Mouse (Mus musculus) gonadal fat pad, adult 2 months (tissue): ENCODE measurements around the gene Ddx39. TPM values are rescaled to one million over a fixed set of nuclear protein-coding genes. Genes with fewer than 3 reads are reported as not detected.

ENCODE experiments used
- DNase-seq: peaks from one replicate; pipeline ENCODE4 v3.0.0-alpha.2; 2012; ENCODE audit warnings: low read depth
- polyA plus RNA-seq: library from polyadenylated mRNA; depleted of rRNA; stranded (reverse); fragments of >200 nt; gene quantifications from 2 replicates; pipeline ENCODE4 v1.2.3, GENCODE M21; 2012

The Ddx39 gene
- polyA plus RNA-seq, 1 experiment = 35.7 TPM

GRCm38 (mm10) chr8:83698661-83699453 is 16.1 kb upstream of the Ddx39 start, which contains the start of gene Pkn1:
Pkn1 (minus strand) TSS chr8:83699179.
- DNase-seq = no peak

DNA sequence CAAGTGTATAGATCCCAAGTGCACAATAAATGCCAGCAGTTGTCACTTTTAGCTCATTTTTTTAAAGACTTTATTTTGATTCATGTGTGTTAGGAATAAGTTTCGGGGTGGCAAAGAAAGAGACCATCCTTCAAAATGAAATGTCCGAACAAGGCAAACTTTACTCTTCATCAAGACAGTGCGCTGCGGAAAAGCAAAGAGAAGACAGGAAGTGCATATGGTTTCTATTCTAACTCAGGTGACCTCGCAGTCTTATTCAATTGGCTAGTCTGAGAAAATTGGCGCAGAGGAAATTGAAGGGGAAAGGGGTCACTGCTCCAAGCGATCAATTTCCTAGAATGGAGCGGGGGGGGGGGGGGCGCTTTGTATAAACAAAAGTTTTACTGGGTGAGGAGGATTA is 15.4 kb upstream of the Ddx39 start:
- DNase-seq = no peak

- DNase-seq = no peak
Observed at GRCm38 (mm10) chr8:83700423-83701085, 14.4 kb upstream of the Ddx39 start.

GRCm38 (mm10) chr8:83703426-83703825 is 11.6 kb upstream of the Ddx39 start:
- DNase-seq = no peak

DNA sequence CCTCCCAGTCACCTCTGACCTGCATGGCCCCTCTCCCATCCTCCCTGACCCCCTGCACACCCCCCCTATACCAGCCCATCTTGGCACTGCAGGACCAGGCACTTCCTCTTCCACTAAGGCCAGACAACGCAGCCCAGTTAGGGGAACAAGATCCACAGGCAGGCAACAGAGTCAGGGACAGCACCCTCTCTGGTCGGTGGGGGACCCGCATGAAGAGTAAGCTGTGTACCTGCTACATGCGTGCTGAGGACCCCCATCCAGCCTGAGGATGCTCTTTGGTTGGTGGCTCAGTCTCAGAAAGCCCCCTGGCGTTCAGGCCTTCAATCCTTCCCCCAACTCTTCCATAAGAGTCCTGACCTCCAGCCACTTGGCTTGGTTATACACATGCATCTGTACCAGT is 8.6 kb upstream of the Ddx39 start:
- DNase-seq = no peak

- DNase-seq = no peak
Observed at GRCm38 (mm10) chr8:83707554-83707953, 7.4 kb upstream of the Ddx39 start.

DNA sequence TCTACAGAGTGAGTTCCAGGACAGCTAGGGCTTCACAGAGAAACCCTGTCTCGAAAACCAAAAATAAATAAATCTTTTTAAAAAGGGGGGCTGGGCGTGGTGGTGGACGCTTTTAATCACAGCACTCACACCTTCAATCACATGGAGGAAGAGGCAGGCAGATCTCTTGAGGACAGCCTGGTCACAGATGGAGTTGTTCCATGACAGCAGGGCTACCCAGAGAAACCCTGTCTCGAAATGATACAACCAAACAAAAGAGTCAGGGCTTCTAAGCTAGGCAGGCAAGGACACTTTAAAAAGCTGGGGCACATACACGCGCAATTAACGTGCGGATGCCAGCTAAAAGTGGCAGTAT is 324 bp upstream of the Ddx39 start:
- DNase-seq = no peak

DNA sequence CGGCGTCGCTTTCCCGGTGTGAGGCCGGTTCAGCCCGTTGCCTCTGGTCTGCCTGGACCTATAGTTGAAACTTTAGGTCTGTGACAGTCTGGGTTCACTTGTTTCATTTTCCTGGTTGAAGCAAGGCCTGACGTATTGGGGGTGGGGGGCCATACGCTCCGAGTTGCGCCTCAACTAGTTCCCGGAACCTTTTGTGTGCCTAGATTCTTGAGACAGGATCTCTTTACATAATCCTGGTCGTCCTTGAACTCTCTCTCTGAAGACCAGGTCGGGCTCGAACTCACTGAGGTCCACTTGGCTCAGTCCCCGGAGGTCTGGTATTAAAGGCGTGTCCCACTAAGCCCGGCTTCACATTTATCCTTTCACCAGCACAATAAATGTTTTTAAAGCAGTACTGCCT is 794 bp downstream of the Ddx39 start:
- no peak for DNase-seq

DNA sequence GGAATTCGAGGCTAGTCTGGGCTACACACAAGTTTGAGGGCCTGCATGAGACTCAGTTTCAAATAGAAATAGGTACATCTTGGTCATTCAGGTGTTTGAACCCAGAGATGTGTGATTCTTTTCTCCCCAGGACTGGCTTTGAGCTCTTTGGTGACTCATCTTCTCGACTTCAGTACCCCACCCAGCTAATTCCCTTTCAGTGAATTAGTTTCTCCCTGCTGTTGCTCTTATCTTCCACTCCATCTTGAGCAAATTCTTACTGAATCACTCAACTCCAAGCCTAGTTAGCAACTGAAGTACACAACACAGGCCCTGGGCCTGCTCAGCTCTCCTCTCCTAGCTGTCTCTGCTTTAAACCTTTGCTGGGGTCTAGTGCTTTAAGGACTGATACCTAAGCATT is 1.6 kb downstream of the Ddx39 start:
- DNase-seq = no peak

DNA sequence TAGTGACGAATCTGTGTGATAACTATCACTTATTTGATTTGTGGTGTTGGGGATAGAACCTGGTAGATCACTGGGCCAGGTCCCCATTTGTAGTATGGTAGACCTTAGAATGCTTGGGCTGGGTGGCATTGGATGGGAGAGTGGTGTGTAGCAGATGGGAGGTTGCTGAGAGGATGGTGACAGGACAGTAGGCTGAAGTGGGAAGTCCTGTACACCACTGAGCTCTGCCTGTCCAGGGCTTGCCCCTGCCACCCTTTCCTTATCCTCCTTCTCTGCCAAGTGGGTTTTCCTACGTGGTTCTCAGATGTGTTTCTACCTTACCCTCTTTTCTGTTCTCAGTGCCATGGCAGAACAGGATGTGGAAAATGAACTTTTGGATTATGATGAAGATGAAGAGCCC is 4.1 kb downstream of the Ddx39 start:
- no peak for DNase-seq

GRCm38 (mm10) chr8:83719693-83720092 is 4.7 kb downstream of the Ddx39 start:
- DNase-seq = no peak

DNA sequence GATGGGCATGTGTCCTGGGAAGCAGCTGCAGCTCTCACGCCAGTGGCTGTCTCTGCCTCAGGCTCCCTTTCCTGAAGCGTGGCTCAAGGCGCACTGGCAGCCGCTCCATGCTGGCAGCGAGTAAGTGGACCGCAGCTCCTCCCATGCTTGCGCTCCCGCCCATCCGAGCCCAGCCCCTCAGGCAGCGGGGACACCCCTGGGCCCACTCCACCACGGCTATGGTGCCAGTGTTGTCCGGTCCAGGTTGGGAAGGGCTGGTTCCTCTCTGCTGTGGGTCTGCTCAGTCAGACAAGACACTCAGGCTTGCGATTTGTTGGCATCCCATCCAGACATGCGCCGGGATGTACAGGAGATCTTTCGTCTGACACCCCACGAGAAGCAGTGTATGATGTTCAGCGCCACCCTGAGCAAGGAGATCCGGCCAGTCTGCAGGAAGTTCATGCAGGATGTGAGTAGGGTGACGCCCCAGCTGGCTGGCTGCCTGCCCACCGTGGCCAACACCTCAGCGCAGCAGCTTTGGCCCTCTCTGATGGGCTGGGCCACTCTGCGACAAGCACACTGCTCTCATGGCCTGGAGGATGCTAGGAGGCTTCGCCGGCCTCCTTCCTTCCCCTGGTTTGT is 6.5 kb downstream of the Ddx39 start:
- no peak for DNase-seq

DNA sequence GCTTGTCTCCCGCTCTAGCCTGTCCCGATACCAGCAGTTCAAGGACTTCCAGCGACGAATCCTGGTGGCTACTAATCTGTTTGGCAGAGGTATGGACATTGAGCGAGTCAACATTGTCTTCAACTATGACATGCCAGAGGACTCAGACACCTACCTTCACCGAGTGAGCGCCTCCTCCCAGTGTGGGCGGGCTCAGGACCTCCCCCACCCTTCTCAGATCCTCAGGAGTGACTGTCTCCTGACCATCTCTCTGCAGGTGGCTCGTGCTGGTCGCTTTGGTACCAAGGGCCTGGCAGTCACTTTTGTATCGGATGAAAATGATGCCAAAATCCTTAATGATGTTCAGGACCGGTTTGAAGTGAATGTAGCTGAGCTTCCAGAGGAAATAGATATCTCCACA is 7.7 kb downstream of the Ddx39 start:
- no peak for DNase-seq

DNA sequence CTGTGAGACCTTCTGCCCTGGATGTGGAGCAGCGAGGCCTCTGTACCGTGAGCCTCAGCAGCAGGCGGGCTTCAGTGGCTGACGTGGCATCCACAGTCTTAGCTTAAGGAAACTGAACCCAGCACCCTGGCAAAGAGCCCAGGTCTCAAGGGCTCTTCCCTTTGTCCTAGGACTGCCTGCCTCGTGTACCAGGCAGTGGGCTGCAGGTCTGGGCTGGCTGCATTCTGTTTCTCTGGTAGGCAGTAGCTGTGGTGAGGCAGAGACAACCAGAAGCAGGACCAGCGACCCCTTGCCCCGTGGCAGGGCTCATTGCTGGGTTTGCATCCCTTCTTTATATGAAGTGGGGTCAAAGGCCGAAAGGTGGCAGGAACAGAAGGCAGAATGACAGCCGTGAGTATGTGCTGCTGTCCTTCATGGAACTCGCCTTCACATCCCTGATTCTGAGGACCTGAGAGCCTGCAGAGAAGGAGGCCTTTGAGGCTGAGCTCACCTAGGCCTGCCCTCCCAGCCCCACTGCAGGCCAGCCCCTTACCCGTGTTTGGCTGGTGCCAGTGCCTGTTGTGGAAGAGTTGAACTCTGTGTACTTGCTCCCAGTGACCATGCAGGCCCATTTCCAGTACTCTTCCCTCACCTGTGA is 8.6 kb downstream of the Ddx39 start:
- DNase-seq = no peak

GRCm38 (mm10) chr8:83724697-83725482 is 9.9 kb downstream of the Ddx39 start:
- DNase-seq = no peak

GRCm38 (mm10) chr8:83725521-83726102 is 10.6 kb downstream of the Ddx39 start:
- DNase-seq = no peak

DNA sequence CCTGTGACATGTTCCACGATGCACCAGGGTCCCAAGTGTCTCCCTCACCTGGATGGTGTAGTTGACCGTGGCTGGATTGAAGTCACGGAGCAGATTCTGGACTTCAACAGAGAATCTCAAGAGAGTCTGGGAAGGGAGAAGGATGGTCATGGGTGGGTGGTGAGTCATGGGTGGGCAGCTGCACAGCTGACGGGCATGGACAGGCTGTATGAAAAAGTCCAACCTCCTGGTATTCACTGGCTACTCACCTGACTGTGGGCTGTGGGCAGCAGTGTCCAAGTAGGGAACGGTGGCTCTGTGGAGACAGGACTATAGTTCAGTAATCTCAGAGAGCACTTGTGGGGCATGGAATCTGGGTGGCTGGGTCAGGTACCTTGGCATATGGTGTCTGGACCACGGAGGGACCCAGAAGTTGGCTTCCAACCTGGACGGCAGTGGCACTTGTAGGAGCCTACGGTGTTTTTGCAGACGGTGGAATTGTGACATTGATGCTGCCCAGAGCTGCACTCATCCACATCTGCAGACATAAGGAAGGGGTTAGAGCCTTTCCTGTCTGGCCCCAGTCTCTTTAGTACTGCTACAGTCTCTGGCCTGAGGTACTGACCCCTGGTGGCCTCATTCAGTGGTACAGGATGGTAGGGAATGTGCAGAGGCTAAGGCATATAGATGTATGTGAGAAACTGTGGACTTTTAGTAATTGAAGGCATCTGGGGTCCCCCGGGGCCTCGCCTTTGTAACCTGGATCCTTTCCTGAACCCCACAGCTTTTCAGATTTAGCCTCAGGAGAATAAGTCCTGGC is 14.2 kb downstream of the Ddx39 start:
- no peak for DNase-seq

DNA sequence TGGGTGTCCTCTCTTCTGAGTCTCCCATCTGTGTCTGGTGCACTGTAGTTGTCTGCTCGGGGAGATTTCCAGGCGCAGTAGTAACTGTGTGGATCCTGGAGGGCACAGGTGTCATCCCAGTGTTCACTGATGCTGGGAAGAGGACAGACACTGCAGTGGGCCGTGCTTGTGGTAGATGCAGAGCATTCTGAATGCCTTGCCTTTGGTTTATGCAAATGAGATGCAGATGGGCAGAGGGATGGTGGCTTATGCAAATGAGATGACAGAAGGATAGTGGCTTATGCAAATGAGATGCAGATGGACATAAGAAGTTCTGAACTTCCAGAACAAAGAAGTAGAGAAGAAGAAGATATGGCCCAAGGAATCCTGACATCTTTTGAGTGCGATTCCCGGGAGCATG is 16.9 kb downstream of the Ddx39 start:
- no peak for DNase-seq

DNA sequence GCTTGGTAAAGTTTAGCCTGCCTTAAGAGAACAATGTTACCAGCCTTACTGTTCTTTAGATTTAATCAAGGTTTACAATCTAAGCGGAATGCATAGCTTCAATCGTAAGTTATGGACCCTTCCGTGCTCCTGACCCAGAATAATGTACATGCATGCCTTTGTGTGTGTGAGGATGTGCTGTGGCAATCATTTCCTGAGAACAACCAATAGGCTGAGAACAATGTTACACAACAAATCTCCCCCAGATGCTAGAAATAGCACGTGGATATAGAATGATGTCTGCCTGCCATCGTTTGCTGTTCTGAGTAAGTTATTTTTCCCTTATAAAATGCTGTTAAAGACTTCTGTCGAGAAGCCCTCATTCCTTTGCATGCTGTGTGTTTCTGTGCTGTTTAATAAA is 17.9 kb downstream of the Ddx39 start:
- DNase-seq = no peak

DNA sequence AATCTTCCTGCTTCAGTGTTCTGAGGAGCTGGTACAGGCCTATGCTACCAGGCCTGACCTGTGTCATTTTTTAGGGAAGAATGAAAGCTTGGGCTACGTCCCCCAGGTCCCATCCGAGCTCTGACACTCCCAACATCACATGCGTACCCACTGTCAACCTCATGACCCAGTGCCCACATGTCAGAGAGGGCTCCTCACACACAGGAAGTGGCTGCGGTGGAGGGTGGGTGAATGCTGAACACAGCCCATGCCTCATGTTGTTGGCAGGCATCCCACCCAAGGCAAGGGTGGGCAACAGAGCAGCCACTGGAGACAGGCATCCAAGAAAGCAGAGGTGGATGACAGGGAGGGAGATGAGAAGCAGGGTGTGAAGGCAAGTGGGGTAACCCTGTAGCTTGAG is 21.7 kb downstream of the Ddx39 start:
- DNase-seq = no peak

- no peak for DNase-seq
Observed at GRCm38 (mm10) chr8:83737346-83737745, 22.4 kb downstream of the Ddx39 start.
